Mouse (Mus musculus): Measurements from ENCODE around the gene Myom3. TPM values are rescaled to one million over a fixed set of nuclear protein-coding genes. Genes with fewer than 3 reads are reported as not detected.
"Not testable (repeated sequence)": the region's sequence is repeated elsewhere in the genome, so short reads cannot be mapped to it uniquely, and the experiment has no call there.

The Myom3 gene
- total RNA-seq (2021) = 10 to 100 TPM; 23.1 to 57.4 TPM
- long read RNA-seq, experiment 1, partial matches to known transcripts = 5 of 5 reads
- long read RNA-seq, experiment 1, other reads (novel, unspliced or antisense) = 0 of 5 reads
- long read RNA-seq, experiment 2, full-length matches to known transcripts = 2 of 18 reads
- long read RNA-seq, experiment 2, partial matches to known transcripts = 15 of 18 reads
- long read RNA-seq, experiment 2, other reads (novel, unspliced or antisense) = 1 of 18 reads

GRCm38 (mm10) chr4:135759356-135759976 lies at the start of gene Myom3:
Gene Myom3, plus strand, starts transcription at chr4:135759715.
- intact Hi-C loops (cut with DNase I) = no loop called here
- DNase-seq = no peak

DNA sequence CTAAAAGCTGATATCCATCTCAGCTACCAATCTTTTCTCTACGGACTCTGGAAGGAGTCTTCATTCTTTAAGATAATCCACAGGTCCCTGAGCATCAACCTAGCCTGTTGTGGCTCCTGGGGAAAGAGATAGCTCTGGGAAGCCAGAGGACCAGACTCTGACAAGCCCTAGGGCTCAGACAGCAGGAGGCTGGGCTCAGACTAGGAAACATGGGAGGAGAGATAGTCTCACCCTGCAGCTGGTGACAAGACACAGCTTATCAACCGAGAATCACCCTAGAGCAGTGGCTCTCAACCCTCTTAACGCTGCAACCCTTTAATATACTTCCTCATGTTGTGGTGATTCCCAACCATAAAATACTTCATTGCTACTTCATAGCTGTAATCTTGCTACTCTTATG lies 49.1 kb upstream of the Myom3 start:
- intact Hi-C loops (cut with DNase I) = no loop called here

GRCm38 (mm10) chr4:135714776-135715175 lies 44.7 kb upstream of the Myom3 start:
- DNase-seq = no peak

More for the DNA sequence above, 49.1 kb upstream of the Myom3 start:
- DNase-seq = no peak

DNA sequence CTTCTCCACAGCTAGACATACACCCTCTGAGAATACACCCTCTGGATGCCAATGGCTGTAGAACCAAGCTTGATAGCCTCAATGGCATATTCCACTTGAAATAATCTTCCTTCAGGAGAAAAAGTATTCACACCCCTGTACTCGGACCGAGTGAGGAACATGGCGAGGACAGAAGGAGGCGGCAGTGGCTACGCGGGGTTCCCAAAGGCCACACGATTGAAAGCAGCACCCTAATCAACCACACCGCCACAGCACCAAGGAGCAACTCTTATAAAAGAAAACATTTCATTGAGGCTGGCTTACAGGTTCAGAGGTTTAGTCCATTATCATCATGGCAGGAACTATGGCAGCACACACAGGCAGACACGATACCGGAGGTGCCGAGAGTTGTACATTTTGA lies 43.1 kb upstream of the Myom3 start:
- intact Hi-C loops (cut with DNase I); DNase-seq: not testable (repeated sequence)

More at GRCm38 (mm10) chr4:135714776-135715175, 44.7 kb upstream of the Myom3 start:
- intact Hi-C loops (cut with DNase I) = no loop called here

DNA sequence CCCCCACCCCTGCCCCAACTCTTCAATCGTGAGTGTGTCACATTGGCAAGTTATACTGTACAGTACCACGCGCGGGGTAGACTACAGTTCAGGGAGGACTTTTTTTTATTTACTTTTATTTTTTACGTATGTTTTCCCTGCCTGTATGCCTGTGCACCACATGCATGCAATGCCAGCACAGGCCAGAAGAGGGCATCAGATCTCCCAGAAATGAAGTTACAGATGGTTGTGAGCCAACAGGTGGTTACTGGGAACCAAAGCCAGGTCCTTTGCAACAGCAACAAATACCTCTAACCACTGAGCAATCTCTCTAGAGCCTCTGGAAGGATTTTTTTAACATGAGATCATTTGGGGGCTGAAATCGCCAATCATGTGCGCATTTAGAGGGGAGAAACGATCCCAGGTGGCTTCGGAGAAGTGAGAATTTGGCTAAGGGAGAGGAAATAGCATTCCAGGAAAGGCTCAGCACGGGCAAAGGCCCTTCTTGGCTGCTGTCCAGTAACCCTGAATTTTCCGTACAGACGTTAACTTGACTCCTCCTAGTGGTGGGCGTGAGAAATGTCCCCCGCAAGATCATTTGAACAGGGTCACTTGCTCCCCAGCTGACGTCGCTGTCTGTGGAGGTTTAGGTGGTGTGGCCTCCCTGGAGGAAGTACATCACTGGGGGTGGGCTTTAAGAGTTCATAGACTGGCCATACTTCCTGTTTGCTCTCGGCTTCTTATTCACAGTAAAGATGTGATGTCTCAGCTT lies 36.8 kb upstream of the Myom3 start:
- intact Hi-C loops (cut with DNase I) = loop anchor here (5.0 kb wide), 1 partner anchor 45 kb away; no protein-coding TSS in a partner anchor
- DNase-seq = no peak

- no peak for DNase-seq
- intact Hi-C loops (cut with DNase I) = no loop called here
These were observed 33.1 kb upstream of the Myom3 start for GRCm38 (mm10) chr4:135726416-135726815.

DNA sequence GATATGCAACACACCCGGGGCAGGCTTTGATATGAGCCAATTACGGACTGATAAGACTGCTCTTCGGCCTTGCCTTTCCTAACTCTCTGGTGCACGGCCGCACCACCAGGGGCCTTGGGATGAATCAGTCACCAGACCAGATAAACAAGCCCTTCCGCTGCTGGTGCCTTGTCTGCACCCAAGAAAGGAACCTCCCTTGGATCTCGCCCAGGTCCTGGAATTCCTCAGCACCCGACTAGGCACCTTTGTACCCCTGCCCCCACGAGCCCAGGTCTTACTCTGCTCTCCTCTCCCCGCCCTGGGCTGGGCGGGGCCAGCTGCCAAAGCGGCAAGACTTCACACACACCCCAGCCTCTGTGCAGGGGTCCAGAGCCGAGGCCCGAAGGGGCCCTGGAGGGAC lies 31.7 kb upstream of the Myom3 start, which contains the start of gene Il22ra1:
Gene Il22ra1, plus strand, starts transcription at position 356 of the 400 bp plus-strand sequence.
- intact Hi-C loops (cut with DNase I) = no loop called here
- DNase-seq = no peak

- intact Hi-C loops (cut with DNase I) = no loop called here
- DNase-seq = no peak
These were observed 29.3 kb upstream of the Myom3 start for GRCm38 (mm10) chr4:135730204-135730603.

DNA sequence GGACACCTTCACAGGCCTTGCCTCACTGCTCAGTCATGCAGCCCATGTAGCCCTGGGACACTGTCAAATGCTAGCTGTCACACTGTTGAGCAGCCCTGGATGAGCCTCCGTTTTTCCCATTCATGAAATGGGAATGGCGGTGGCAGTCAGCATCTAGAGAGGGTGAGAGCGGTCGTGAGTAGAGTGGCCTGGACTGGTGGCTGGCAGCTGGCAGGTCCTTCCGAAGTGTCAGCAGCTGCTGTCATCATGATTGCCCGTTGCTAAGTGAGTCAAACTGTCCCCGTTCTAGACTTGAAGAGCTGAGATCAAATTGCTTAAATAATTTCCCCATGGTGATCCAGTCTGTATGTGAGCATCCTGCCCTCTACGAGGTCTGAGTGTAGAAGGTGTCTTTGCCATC lies 28.6 kb upstream of the Myom3 start:
- intact Hi-C loops (cut with DNase I) = no loop called here
- no peak for DNase-seq

- intact Hi-C loops (cut with DNase I) = no loop called here
- no peak for DNase-seq
These were observed 25.6 kb upstream of the Myom3 start for GRCm38 (mm10) chr4:135733901-135734300.

DNA sequence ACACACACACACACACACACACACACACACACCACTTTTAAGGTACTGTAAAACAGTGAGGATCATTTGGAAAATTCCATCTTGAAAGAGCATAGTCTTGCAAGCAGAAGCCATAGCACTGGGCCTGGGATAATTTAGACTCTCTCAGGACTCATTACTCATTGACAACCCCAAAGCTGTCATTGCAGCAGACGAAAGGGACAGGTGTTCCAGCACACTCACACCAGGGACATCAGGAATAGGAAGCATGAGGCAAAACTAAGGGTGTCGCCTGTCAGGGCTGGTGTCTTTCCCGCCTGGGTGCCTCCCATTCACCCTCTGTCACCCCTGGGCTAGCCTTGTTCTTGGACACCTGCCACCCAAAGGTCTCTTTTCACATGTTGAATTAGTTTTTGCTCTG lies 22.6 kb upstream of the Myom3 start:
- intact Hi-C loops (cut with DNase I) = no loop called here
- no peak for DNase-seq

DNA sequence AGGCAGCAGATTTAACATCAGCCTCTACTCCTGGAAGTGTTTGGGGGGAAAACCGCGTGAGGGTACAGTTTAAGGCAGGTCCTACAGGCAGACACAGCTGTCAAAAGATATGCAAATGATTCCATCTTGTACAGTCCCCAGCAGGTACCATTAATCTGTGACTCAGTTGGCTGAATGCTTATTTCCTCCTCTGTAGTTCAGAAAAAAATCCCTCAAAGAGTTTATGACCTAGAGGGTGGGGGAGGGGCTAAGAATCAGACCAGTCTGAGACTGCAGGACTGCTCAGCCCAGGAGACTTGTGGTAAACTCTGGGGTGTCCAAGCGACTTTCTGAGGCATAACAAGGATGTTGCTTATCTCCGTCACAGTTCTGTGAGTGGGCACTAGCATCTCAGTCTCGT lies 21.3 kb upstream of the Myom3 start:
- DNase-seq = no peak
- intact Hi-C loops (cut with DNase I) = no loop called here

GRCm38 (mm10) chr4:135739148-135739547 lies 20.4 kb upstream of the Myom3 start:
- intact Hi-C loops (cut with DNase I) = no loop called here
- DNase-seq = no peak

GRCm38 (mm10) chr4:135739672-135740071 lies 19.8 kb upstream of the Myom3 start:
- intact Hi-C loops (cut with DNase I) = no loop called here
- no peak for DNase-seq

- DNase-seq = no peak
- intact Hi-C loops (cut with DNase I) = no loop called here
These were observed 16.0 kb upstream of the Myom3 start for GRCm38 (mm10) chr4:135743520-135743919.

GRCm38 (mm10) chr4:135744726-135745448 lies 14.6 kb upstream of the Myom3 start:
- intact Hi-C loops (cut with DNase I) = no loop called here
- no peak for DNase-seq

DNA sequence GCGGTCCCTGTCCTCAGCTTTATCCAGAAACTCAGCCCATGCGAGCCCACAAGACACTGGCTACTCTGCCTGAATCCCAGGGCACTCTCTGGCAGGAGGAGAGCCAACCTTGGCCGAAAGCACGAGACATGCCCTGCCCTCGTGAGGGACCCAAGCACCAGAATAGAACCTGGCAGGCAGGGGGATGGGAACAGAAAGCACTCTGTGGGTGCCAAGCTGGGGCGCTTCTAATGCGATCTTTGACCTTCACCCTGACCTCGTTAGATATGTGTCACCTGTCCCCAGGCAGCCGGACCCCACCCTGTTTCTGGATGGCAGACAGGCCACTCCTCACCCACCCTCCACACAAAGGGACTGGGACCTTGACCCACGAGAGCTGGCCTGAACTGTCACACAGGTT lies 13.9 kb upstream of the Myom3 start:
- intact Hi-C loops (cut with DNase I) = no loop called here
- DNase-seq = no peak

DNA sequence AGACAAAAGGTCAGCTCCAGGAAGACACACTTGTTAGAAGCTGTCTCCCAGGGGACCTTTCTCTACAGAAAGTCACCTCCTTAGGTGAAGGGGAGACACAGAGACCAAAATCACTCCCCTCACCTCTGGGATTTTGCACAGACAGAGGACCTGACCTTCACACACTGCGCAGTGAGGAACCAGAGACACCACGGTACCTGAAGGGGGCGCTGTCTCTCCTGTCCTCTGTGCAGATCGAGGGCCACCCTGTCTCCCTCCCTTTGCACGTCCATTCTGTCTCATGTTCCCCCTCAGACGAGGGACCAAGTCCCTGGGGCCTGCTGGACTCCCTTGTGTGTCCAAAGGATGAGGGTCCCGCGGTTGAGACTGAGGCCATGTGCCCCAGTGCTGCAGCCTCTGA lies 8.6 kb upstream of the Myom3 start:
- no peak for DNase-seq
- intact Hi-C loops (cut with DNase I) = no loop called here

DNA sequence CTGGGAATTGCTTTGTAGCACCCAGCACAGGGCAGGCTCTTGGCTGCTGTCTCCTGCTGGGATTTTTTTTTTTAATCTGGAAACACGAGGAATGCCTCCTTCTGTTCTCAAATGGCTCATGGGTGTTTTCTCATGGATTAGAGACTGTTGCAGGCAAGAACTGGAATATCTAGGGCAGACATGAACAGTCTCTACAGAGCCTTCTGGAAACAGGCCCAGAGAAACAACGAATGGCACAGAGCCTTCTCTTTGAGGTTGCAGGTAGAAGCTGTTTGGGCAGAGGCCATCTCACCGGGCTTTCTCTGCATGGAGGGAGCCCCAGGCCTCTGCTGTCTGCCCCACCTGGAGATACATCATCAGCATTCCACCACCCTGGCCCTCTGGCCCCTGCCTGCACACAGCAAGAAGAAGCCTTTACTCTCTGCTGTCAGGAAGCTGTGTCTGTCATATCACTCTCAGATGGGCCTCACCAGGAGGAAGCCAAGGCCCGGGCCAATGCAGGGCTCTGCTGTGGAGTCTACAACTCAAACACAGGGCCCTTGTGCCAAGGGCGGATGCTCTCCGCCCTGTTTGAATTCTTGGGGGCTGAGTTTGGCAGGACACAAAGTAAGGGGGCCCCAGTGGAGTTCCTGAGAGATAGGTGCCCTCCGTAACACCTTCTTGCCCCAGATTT lies 7.3 kb upstream of the Myom3 start:
- intact Hi-C loops (cut with DNase I) = no loop called here
- no peak for DNase-seq

- intact Hi-C loops (cut with DNase I) = no loop called here
- no peak for DNase-seq
These were observed 6.7 kb upstream of the Myom3 start for GRCm38 (mm10) chr4:135752779-135753164.

Data from gastrocnemius, postnatal 36 days (tissue).